ENCODE assay signal across 10 mouse cellular contexts in genomic region chr7:144894706-144895105, GRCm38 (mm10). TPM values are rescaled to one million over a fixed set of nuclear protein-coding genes. Genes with fewer than 3 reads are reported as not detected.
DNase-seq lines count a peak whose midpoint lies in the region; ATAC-seq and TF ChIP-seq lines count a peak whose summit lies in the region.
"Had no signal": no experiment of that assay in that cellular context is flagged by ENCODE, and none has a peak within 500 bp of the region (broad histone marks: within the 10 kb centered on the region; RNA-seq: fewer than 3 reads in every experiment).

No protein-coding gene starts in this region.

- H3K9me3 ChIP-seq in kidney, embryonic 15.5 days (replicated peaks), result no peaks in the 10 kb centered on the region
- no peaks in the 10 kb centered on the region for H3K9me3 ChIP-seq in forebrain, embryonic 12.5 days
- H3K9me3 ChIP-seq in intestine, postnatal 0 days (ENCODE audit: control insufficient read depth), result no peaks in the 10 kb centered on the region

- TF ChIP-seq POLR2A in myocyte (IDR thresholded peaks at IDR 0.05; ENCODE audit: insufficient read length, low read depth), result no peak

- no peak overlapping the region for H3ac ChIP-seq in myocyte (ENCODE audit: control insufficient read depth, insufficient read length)

- peaks cover 31% of the 10 kb centered on the region for H3K4me1 ChIP-seq in kidney, embryonic 15.5 days
- peaks cover 49% of the 10 kb centered on the region for H3K4me1 ChIP-seq in forebrain, embryonic 12.5 days
- H3K4me1 ChIP-seq in intestine, postnatal 0 days (replicated peaks; ENCODE audit: control insufficient read depth, insufficient read depth, low read length), result peaks cover 10% of the 10 kb centered on the region; the same call in 1 of the 2 replicates

- H3K36me3 ChIP-seq in kidney, embryonic 15.5 days, result no peaks in the 10 kb centered on the region
- H3K36me3 ChIP-seq in forebrain, embryonic 12.5 days (replicated peaks), result no peaks in the 10 kb centered on the region
- H3K36me3 ChIP-seq in intestine, postnatal 0 days (ENCODE audit: control insufficient read depth, insufficient read depth), result no peaks in the 10 kb centered on the region
- no peaks in the 10 kb centered on the region for H3K36me3 ChIP-seq in myocyte (ENCODE audit: control insufficient read depth, insufficient read depth)

- H3K4me2 ChIP-seq in kidney, embryonic 15.5 days, result peak overlapping the region; percentile 83
- peak overlapping the region; percentile 79 for H3K4me2 ChIP-seq in forebrain, embryonic 12.5 days
- H3K4me2 ChIP-seq in intestine, postnatal 0 days (replicated peaks; ENCODE audit: low read depth), result peak overlapping the region; percentile 77
- H3K4me2 ChIP-seq in myocyte (ENCODE audit: low read depth), result peak overlapping the region; percentile 77

- H3K79me2 ChIP-seq in myocyte (ENCODE audit: control insufficient read depth, insufficient read depth), result no peaks in the 10 kb centered on the region

- no peak for TF ChIP-seq CTCF in intestine, postnatal 0 days (IDR thresholded peaks at IDR 0.05; ENCODE audit: low read depth)

- 3% methylated on average over 4 of the region's 4 CpGs for WGBS in kidney, embryonic 15.5 days
- WGBS in forebrain, embryonic 12.5 days, result 4% methylated on average over 4 of the region's 4 CpGs
- WGBS in intestine, postnatal 0 days, result 12% methylated on average over 4 of the region's 4 CpGs

- no peak for ATAC-seq in kidney, embryonic 15.5 days (replicated peaks; ENCODE audit: low FRiP score)
- ATAC-seq in forebrain, embryonic 12.5 days (ENCODE audit: low FRiP score), result peak; percentile 10; the same call in 1 of the 2 replicates
- ATAC-seq in intestine, postnatal 0 days, result no peak

- peaks cover 64% of the 10 kb centered on the region for H3K27me3 ChIP-seq in kidney, embryonic 15.5 days
- peaks cover 80% of the 10 kb centered on the region for H3K27me3 ChIP-seq in forebrain, embryonic 12.5 days
- H3K27me3 ChIP-seq in intestine, postnatal 0 days (replicated peaks; ENCODE audit: control insufficient read depth, insufficient read depth, low read length), result peaks cover 46% of the 10 kb centered on the region
- H3K27me3 ChIP-seq in myocyte (ENCODE audit: control insufficient read depth, insufficient read depth, insufficient read length), result peaks cover 41% of the 10 kb centered on the region

- no peak for DNase-seq in kidney, postnatal 25 days
- no peak for DNase-seq in gastrocnemius, adult 18-20 months (ENCODE audit: low spot score)
- DNase-seq in urinary bladder, adult 2 months (ENCODE audit: low spot score), result no peak
- no peak for DNase-seq in B cell, adult 2 months
- DNase-seq: thymus, adult 18-20 months had no signal

- H3K9ac ChIP-seq in kidney, embryonic 15.5 days, result no peak overlapping the region
- H3K9ac ChIP-seq in forebrain, embryonic 12.5 days, result peak overlapping the region; percentile 68
- H3K9ac ChIP-seq in intestine, postnatal 0 days (ENCODE audit: low read depth, low read length), result no peak overlapping the region

- H3K27ac ChIP-seq in kidney, embryonic 15.5 days, result no peak overlapping the region
- H3K27ac ChIP-seq in forebrain, embryonic 12.5 days, result peak overlapping the region; percentile 85
- H3K27ac ChIP-seq in intestine, postnatal 0 days (ENCODE audit: low read depth, low read length), result no peak overlapping the region

- H3K4me3 ChIP-seq in kidney, embryonic 15.5 days (replicated peaks), result peak overlapping the region; percentile 45; the same call in 1 of the 2 replicates
- H3K4me3 ChIP-seq in forebrain, embryonic 12.5 days (replicated peaks), result peak overlapping the region; percentile 53
- 0 out of 2 replicates have a peak overlapping the region, but pooled peaks have one; percentile 41 for H3K4me3 ChIP-seq in intestine, postnatal 0 days (ENCODE audit: low read depth, low read length)
- peak overlapping the region; percentile 21 for H3K4me3 ChIP-seq in myocyte

TF ChIP-seq in myocyte, 11 proteins besides CTCF, POLR2A, EP300 and RAD21:
- no peak for TF ChIP-seq SRF (IDR thresholded peaks at IDR 0.05; ENCODE audit: control insufficient read depth, insufficient read length, low read depth)
- TF ChIP-seq MYOG (IDR thresholded peaks at IDR 0.05; ENCODE audit: control insufficient read depth in 1 of 3, insufficient read depth in 1 of 3, insufficient read length in 2 of 3, low read depth in 2 of 3), result no peak
- TF ChIP-seq MYOD1 (IDR thresholded peaks at IDR 0.05; ENCODE audit: control insufficient read depth in 1 of 3, insufficient read length in 2 of 3, low read depth in 2 of 3), result no peak
- TF ChIP-seq E2F4 (IDR thresholded peaks at IDR 0.05; ENCODE audit: insufficient read depth), result no peak
- no peak for TF ChIP-seq MAX (IDR thresholded peaks at IDR 0.05; ENCODE audit: low read depth)

RNA-seq across cellular contexts. Expression of gene Fgf15, which starts 1.6 kb away (rescaled TPM):
- polyA plus RNA-seq in kidney, embryonic 15.5 days (2015; fragmentation: Nextera tagmentation; extraction: Ambion mirVana), result 2.3 and 2.4 TPM in 2 replicates
- 69.9 and 94.0 TPM in 2 replicates for polyA plus RNA-seq in forebrain, embryonic 12.5 days (2016; fragmentation: Nextera tagmentation; extraction: Ambion mirVana)
- polyA plus RNA-seq in intestine, postnatal 0 days (2015; fragmentation: Nextera tagmentation; extraction: Ambion mirVana), result 51.7 and 76.9 TPM in 2 replicates
- not detected for polyA plus RNA-seq in myocyte (2012; fragmentation: generic; extraction: Trizol)
- not detected for total RNA-seq in gastrocnemius, adult 18-20 months (2021)
- polyA plus RNA-seq in urinary bladder, adult 2 months (2012; rRNA removed), result not detected in 2 replicates
- polyA plus RNA-seq: lung, embryonic 14.5 days had no signal

RNA-seq across cellular contexts. Expression of gene LTO1, which starts 20.2 kb away (rescaled TPM):
- polyA plus RNA-seq in kidney, embryonic 15.5 days (2015; fragmentation: Nextera tagmentation; extraction: Ambion mirVana), result 25.8 and 27.9 TPM in 2 replicates
- 32.6 and 34.0 TPM in 2 replicates for polyA plus RNA-seq in forebrain, embryonic 12.5 days (2016; fragmentation: Nextera tagmentation; extraction: Ambion mirVana)
- polyA plus RNA-seq in intestine, postnatal 0 days (2015; fragmentation: Nextera tagmentation; extraction: Ambion mirVana), result 16.2 and 21.1 TPM in 2 replicates
- 15.4 TPM for polyA plus RNA-seq in myocyte (2012; fragmentation: generic; extraction: Trizol)
- total RNA-seq in gastrocnemius, adult 18-20 months (2021), result 10 to 100 TPM in 1 of 2 experiments, 1 to 10 TPM in 1; 8.0 to 10.2 TPM
- polyA plus RNA-seq in urinary bladder, adult 2 months (2012; rRNA removed), result 48.1 and 48.3 TPM in 2 replicates

RNA-seq across cellular contexts. Expression of gene Ccnd1, which starts 45.0 kb away (rescaled TPM):
- 229 and 245 TPM in 2 replicates for polyA plus RNA-seq in kidney, embryonic 15.5 days (2015; fragmentation: Nextera tagmentation; extraction: Ambion mirVana)
- polyA plus RNA-seq in forebrain, embryonic 12.5 days (2016; fragmentation: Nextera tagmentation; extraction: Ambion mirVana), result 214 and 257 TPM in 2 replicates
- polyA plus RNA-seq in intestine, postnatal 0 days (2015; fragmentation: Nextera tagmentation; extraction: Ambion mirVana), result 41.5 and 42.9 TPM in 2 replicates
- polyA plus RNA-seq in myocyte (2012; fragmentation: generic; extraction: Trizol), result 36.6 TPM
- total RNA-seq in gastrocnemius, adult 18-20 months (2021), result 1 to 10 TPM; 3.2 to 9.1 TPM
- 79.1 and 96.1 TPM in 2 replicates for polyA plus RNA-seq in urinary bladder, adult 2 months (2012; rRNA removed)

RNA-seq across cellular contexts. Expression of gene Fgf4, which starts 47.5 kb away (rescaled TPM):
- 0.14 TPM in 1 of 2 replicates, not detected in the other for polyA plus RNA-seq in kidney, embryonic 15.5 days (2015; fragmentation: Nextera tagmentation; extraction: Ambion mirVana)
- polyA plus RNA-seq in forebrain, embryonic 12.5 days (2016; fragmentation: Nextera tagmentation; extraction: Ambion mirVana), result not detected in 2 replicates
- polyA plus RNA-seq in intestine, postnatal 0 days (2015; fragmentation: Nextera tagmentation; extraction: Ambion mirVana), result not detected in 2 replicates
- polyA plus RNA-seq in myocyte (2012; fragmentation: generic; extraction: Trizol), result not detected
- total RNA-seq in gastrocnemius, adult 18-20 months (2021), result not detected
- not detected in 2 replicates for polyA plus RNA-seq in urinary bladder, adult 2 months (2012; rRNA removed)
- polyA plus RNA-seq: lung, embryonic 14.5 days had no signal

RNA-seq across cellular contexts. Expression of gene Fgf3, which starts 56.8 kb away (rescaled TPM):
- 0.36 and 0.53 TPM in 2 replicates for polyA plus RNA-seq in kidney, embryonic 15.5 days (2015; fragmentation: Nextera tagmentation; extraction: Ambion mirVana)
- polyA plus RNA-seq in forebrain, embryonic 12.5 days (2016; fragmentation: Nextera tagmentation; extraction: Ambion mirVana), result 1.2 and 4.4 TPM in 2 replicates
- not detected in 2 replicates for polyA plus RNA-seq in intestine, postnatal 0 days (2015; fragmentation: Nextera tagmentation; extraction: Ambion mirVana)
- not detected for polyA plus RNA-seq in myocyte (2012; fragmentation: generic; extraction: Trizol)
- not detected for total RNA-seq in gastrocnemius, adult 18-20 months (2021)
- not detected in 2 replicates for polyA plus RNA-seq in urinary bladder, adult 2 months (2012; rRNA removed)
- polyA plus RNA-seq: lung, embryonic 14.5 days had no signal

Comparison
In these comparisons a context has a peak if more than half of its experiments do, and no peak if none do; other contexts are left out.
1. RNA of gene Fgf15, which starts 1.6 kb away (polyA plus RNA-seq): 69.9 to 94.0 TPM in forebrain, embryonic 12.5 days and 51.7 to 76.9 TPM in intestine, postnatal 0 days; 2.3 to 2.4 TPM in kidney, embryonic 15.5 days, not detected in myocyte (single experiment) and not detected in urinary bladder, adult 2 months; every median in the first group is over 10 times any median in the second.
2. Peak in every context shown above with its lines, with median percentiles within 50 percentile points of each other: H3K4me2 ChIP-seq and H3K4me3 ChIP-seq.